Mouse (Mus musculus): ENCODE measurements around the gene Gm20388.

DNA sequence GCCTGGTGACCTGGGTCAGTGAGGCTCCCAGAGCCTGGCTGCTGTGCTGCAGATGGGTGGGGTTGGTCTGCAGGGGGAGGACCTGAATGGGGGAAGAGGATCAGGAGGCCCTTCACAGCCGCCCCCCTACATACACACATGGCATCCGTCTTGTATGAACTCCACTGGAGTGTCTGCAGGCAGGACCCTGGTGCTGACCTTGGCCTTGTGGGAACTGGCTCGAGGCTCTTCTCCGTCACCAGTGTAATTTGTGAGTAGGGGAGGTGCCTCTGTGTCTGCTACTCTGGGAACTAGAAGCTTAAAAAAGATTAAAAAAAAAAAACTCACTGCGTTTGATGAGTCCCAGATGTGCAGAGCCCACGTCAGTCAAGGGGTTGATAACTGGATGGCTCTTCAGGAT, 83.9 kb downstream of the Gm20388 start:
- TF ChIP-seq CTCF (IDR thresholded peaks at IDR 0.05; ENCODE audit: low read depth, low read length) (no peak), GATA1 (IDR thresholded peaks at IDR 0.05; ENCODE audit: borderline replicate concordance, low read length) (no peak)

All from G1E (cell line).